Mouse (Mus musculus) liver, adult 2 months (tissue): ENCODE measurements around the gene Rnft1. TPM values are rescaled to one million over a fixed set of nuclear protein-coding genes. Genes with fewer than 3 reads are reported as not detected.

Experiments used
- DNase-seq: peaks from one replicate; pipeline ENCODE4 v3.0.0-alpha.2; 2011; ENCODE audit warnings: low read depth, low spot score; ENCODE audit errors: extremely low read depth
- H3K27ac ChIP-seq: fragments of 200-500 bp; replicated peaks from 2 replicates; pipeline ENCODE4 v1.5.1; 2012; ENCODE audit warnings: low read depth, mild to moderate bottlenecking, control low read depth, inconsistent platforms, low read length; ENCODE audit not compliant: insufficient read depth
- H3K27me3 ChIP-seq: fragments of 200-500 bp; 2 replicates; pipeline ENCODE4 v1.6.1; 2012; ENCODE audit warnings: mild to moderate bottlenecking, moderate library complexity, low read length, inconsistent platforms; ENCODE audit not compliant: control insufficient read depth, insufficient read depth
- H3K36me3 ChIP-seq: fragments of 200-500 bp; 2 replicates; pipeline ENCODE4 v1.6.1; 2012; ENCODE audit warnings: low read length, inconsistent platforms; ENCODE audit not compliant: control insufficient read depth, insufficient read depth
- H3K4me1 ChIP-seq: fragments of 200-500 bp; 2 replicates; pipeline ENCODE4 v1.6.1; 2011; ENCODE audit warnings: low read length; ENCODE audit not compliant: control insufficient read depth, insufficient read depth
- H3K4me3 ChIP-seq: fragments of 200-500 bp; 2 replicates; pipeline ENCODE4 v1.5.1; 2011; ENCODE audit warnings: low read depth, mild to moderate bottlenecking, control low read depth, low read length, moderate library complexity; ENCODE audit not compliant: insufficient read depth
- H3K79me2 ChIP-seq: fragments of 200-500 bp; 2 replicates; pipeline ENCODE4 v1.6.1; 2012; ENCODE audit warnings: inconsistent platforms, mild to moderate bottlenecking, low read length, moderate library complexity; ENCODE audit not compliant: control insufficient read depth, insufficient read depth
- H3K9ac ChIP-seq: fragments of 200-500 bp; 2 replicates; pipeline ENCODE4 v1.6.1; 2012; ENCODE audit warnings: low read depth, mild to moderate bottlenecking, control low read depth, inconsistent platforms, low read length
- CTCF ChIP-seq: fragments of 200-500 bp; IDR thresholded peaks from 2 replicates; pipeline ENCODE4 v1.5.1; 2011; ENCODE audit warnings: low read depth, low read length, control low read depth
- POLR2A ChIP-seq: fragments of 200-500 bp; IDR thresholded peaks from 2 replicates; pipeline ENCODE4 v1.6.1; 2011; ENCODE audit warnings: low read length, control low read depth; ENCODE audit not compliant: insufficient read depth; ENCODE audit errors: extremely low read depth
- WGBS: fragments of 180-500 bp; shearing (Covaris S2); methylation state at CpG from one replicate; pipeline ENCODE4 v1.1.7; 2018; 5-methylcytosine and 5-hydroxymethylcytosine counted together
- polyA plus RNA-seq: library from polyadenylated mRNA; depleted of rRNA; stranded (reverse); fragments of >200 nt; gene quantifications from 2 replicates; pipeline ENCODE4 v1.2.3, GENCODE M21; 2012; rRNA removed
- total RNA-seq: library from RNA; depleted of rRNA; stranded (reverse); fragments of >200 nt; gene quantifications from 2 replicates; pipeline ENCODE4 v1.2.3, GENCODE M21; 2014; rRNA removed

Rnft1 gene
- 18.9 and 19.1 TPM in 2 replicates for total RNA-seq
- 6.8 and 9.4 TPM in 2 replicates for polyA plus RNA-seq

- peak within 1 kb of the TSS; percentile 82 for H3K27ac ChIP-seq
- H3K36me3 ChIP-seq: peaks cover 3% of the 10 kb centered on the region; the same call in 1 of the 2 replicates
- WGBS: under 1% methylated on average over 68 of the region's 68 CpGs
- H3K79me2 ChIP-seq: no peaks in the 10 kb centered on the region; the same call in 1 of the 2 replicates
- peaks cover 4% of the 10 kb centered on the region for H3K4me1 ChIP-seq
- peak within 1 kb of the TSS; percentile 71 for H3K4me3 ChIP-seq
- TF ChIP-seq CTCF (no peak), POLR2A (peak; percentile 92)
- no peaks in the 10 kb centered on the region for H3K27me3 ChIP-seq
- DNase-seq: peak; percentile 93
- peak within 1 kb of the TSS; percentile 85 for H3K9ac ChIP-seq
Measured at GRCm38 (mm10) chr11:86484101-86484868, at the start of gene Rnft1. Rnft1 (plus strand) TSS chr11:86484657.

- Histone ChIP-seq H3K4me1 (no peaks in the 10 kb centered on the region), H3K79me2 (no peaks in the 10 kb centered on the region), H3K4me3 (no peak overlapping the region), H3K27ac (no peak overlapping the region), H3K36me3 (no peaks in the 10 kb centered on the region), H3K9ac (no peak overlapping the region), H3K27me3 (no peaks in the 10 kb centered on the region)
- peak; percentile 21 for DNase-seq
- peak; percentile 67 for TF ChIP-seq CTCF
- no peak for TF ChIP-seq POLR2A
- 22% methylated on average over 5 of the region's 5 CpGs for WGBS
Measured at GRCm38 (mm10) chr11:86436843-86437242, 47.6 kb upstream of the Rnft1 start.

- WGBS: 52% methylated on average over 4 of the region's 4 CpGs
- Histone ChIP-seq H3K36me3 (no peaks in the 10 kb centered on the region), H3K27ac (no peak overlapping the region), H3K27me3 (no peaks in the 10 kb centered on the region), H3K9ac (no peak overlapping the region), H3K79me2 (no peaks in the 10 kb centered on the region), H3K4me1 (no peaks in the 10 kb centered on the region), H3K4me3 (no peak overlapping the region)
- no peak for DNase-seq
- TF ChIP-seq POLR2A (no peak), CTCF (no peak)
Measured at GRCm38 (mm10) chr11:86438261-86438660, 46.2 kb upstream of the Rnft1 start.

- H3K36me3 ChIP-seq: no peaks in the 10 kb centered on the region
- no peaks in the 10 kb centered on the region for H3K79me2 ChIP-seq
- H3K9ac ChIP-seq: no peak overlapping the region
- no peak for TF ChIP-seq POLR2A
- no peak for TF ChIP-seq CTCF
- H3K4me3 ChIP-seq: no peak overlapping the region
- 75% methylated on average over 5 of the region's 5 CpGs for WGBS
- no peaks in the 10 kb centered on the region for H3K4me1 ChIP-seq
- no peaks in the 10 kb centered on the region for H3K27me3 ChIP-seq
- no peak overlapping the region for H3K27ac ChIP-seq
- no peak for DNase-seq
Measured at GRCm38 (mm10) chr11:86440791-86441190, 43.7 kb upstream of the Rnft1 start.

- Histone ChIP-seq H3K27me3 (no peaks in the 10 kb centered on the region), H3K4me1 (no peaks in the 10 kb centered on the region), H3K4me3 (no peak overlapping the region), H3K9ac (no peak overlapping the region), H3K27ac (no peak overlapping the region), H3K79me2 (no peaks in the 10 kb centered on the region), H3K36me3 (no peaks in the 10 kb centered on the region)
- DNase-seq: no peak
- TF ChIP-seq POLR2A: no peak
- TF ChIP-seq CTCF: no peak
- WGBS: 87% methylated on average over 5 of the region's 5 CpGs
Measured at GRCm38 (mm10) chr11:86453991-86454390, 30.5 kb upstream of the Rnft1 start.

- Histone ChIP-seq H3K79me2 (no peaks in the 10 kb centered on the region), H3K27ac (no peak overlapping the region), H3K36me3 (no peaks in the 10 kb centered on the region), H3K27me3 (no peaks in the 10 kb centered on the region), H3K4me3 (no peak overlapping the region), H3K9ac (no peak overlapping the region), H3K4me1 (no peaks in the 10 kb centered on the region)
- 82% methylated on average over 6 of the region's 6 CpGs for WGBS
- DNase-seq: no peak
- TF ChIP-seq CTCF (no peak), POLR2A (no peak)
Measured at GRCm38 (mm10) chr11:86457545-86457944, 26.9 kb upstream of the Rnft1 start.
